Mouse (Mus musculus): Measurements from ENCODE around the gene Klhl36. TPM values are rescaled to one million over a fixed set of nuclear protein-coding genes. Genes with fewer than 3 reads are reported as not detected.
"Not testable (repeated sequence)": the region's sequence is repeated elsewhere in the genome, so short reads cannot be mapped to it uniquely, and the experiment has no call there.

The Klhl36 gene
- total RNA-seq, 2 experiments from 2014 or later, result 1.3 to 1.4 TPM

GRCm38 (mm10) chr8:119835270-119835669 is 26.8 kb upstream of the Klhl36 start:
- no peak for DNase-seq

GRCm38 (mm10) chr8:119836831-119837230 is 25.2 kb upstream of the Klhl36 start:
- DNase-seq, result no peak

GRCm38 (mm10) chr8:119837553-119838071 is 24.5 kb upstream of the Klhl36 start:
- DNase-seq, result no peak

- no peak for DNase-seq
These were observed 23.7 kb upstream of the Klhl36 start for GRCm38 (mm10) chr8:119838100-119838982.

GRCm38 (mm10) chr8:119838983-119839340 is 23.1 kb upstream of the Klhl36 start:
- DNase-seq, result no peak

- no peak for DNase-seq
These were observed 22.5 kb upstream of the Klhl36 start for GRCm38 (mm10) chr8:119839419-119840021.

GRCm38 (mm10) chr8:119840275-119840808 is 21.7 kb upstream of the Klhl36 start, which contains the start of gene Cotl1:
Cotl1 (minus strand) TSS chr8:119840544.
- peak; percentile 96 for DNase-seq

GRCm38 (mm10) chr8:119840905-119841411 is 21.1 kb upstream of the Klhl36 start:
- no peak for DNase-seq

- DNase-seq, result no peak
These were observed 18.6 kb upstream of the Klhl36 start for GRCm38 (mm10) chr8:119843444-119843843.

- DNase-seq, result no peak
These were observed 17.5 kb upstream of the Klhl36 start for GRCm38 (mm10) chr8:119844577-119844976.

GRCm38 (mm10) chr8:119845741-119846140 is 16.3 kb upstream of the Klhl36 start:
- DNase-seq, result not testable (repeated sequence)

- no peak for DNase-seq
These were observed 14.7 kb upstream of the Klhl36 start for GRCm38 (mm10) chr8:119847232-119847922.

- DNase-seq, result no peak
These were observed 8.5 kb upstream of the Klhl36 start for GRCm38 (mm10) chr8:119853521-119853920.

GRCm38 (mm10) chr8:119854035-119854434 is 8.0 kb upstream of the Klhl36 start:
- no peak for DNase-seq

- DNase-seq, result peak; percentile 72
These were observed 6.4 kb upstream of the Klhl36 start for GRCm38 (mm10) chr8:119855656-119856055.

- no peak for DNase-seq
These were observed 4.3 kb upstream of the Klhl36 start for GRCm38 (mm10) chr8:119857767-119858166.

GRCm38 (mm10) chr8:119862390-119862734 is 296 bp downstream of the Klhl36 start:
- no peak for DNase-seq

GRCm38 (mm10) chr8:119862749-119863148 is 683 bp downstream of the Klhl36 start:
- no peak for DNase-seq

- DNase-seq, result no peak
These were observed 7.5 kb downstream of the Klhl36 start for GRCm38 (mm10) chr8:119869616-119870015.

- DNase-seq, result no peak
These were observed 11.1 kb downstream of the Klhl36 start for GRCm38 (mm10) chr8:119873181-119873580.

- DNase-seq, result no peak
These were observed 19.2 kb downstream of the Klhl36 start for GRCm38 (mm10) chr8:119881301-119881700.

- no peak for DNase-seq
These were observed 19.9 kb downstream of the Klhl36 start for GRCm38 (mm10) chr8:119881917-119882316.

Data from gastrocnemius, postnatal 25 days (tissue).